Mouse (Mus musculus): ENCODE measurements around the gene Map4k4. TPM values are rescaled to one million over a fixed set of nuclear protein-coding genes. Genes with fewer than 3 reads are reported as not detected.

The Map4k4 gene
- polyA plus RNA-seq, 1 experiment from 2014 or later, result 56.6 TPM

DNA sequence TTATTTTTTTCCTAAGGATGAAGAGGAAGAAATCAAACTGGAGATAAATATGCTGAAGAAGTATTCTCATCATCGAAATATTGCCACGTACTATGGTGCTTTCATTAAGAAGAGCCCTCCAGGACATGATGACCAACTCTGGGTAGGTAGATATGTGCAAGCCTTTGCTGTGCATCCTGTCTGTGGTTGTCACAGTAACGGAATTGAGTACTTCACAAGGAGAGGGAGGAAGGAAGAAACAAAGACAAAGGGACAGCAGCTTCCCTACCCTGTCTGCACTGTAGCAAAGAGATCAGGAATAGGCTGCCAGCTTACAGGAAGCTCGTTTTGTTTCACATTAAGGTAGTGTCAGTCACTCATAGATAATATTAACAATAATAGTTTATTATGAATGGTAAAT, 73.2 kb downstream of the Map4k4 start:
- Histone ChIP-seq H3K27ac (ENCODE audit: low read depth, low read length) (no peak overlapping the region), H3K9me3 (ENCODE audit: control insufficient read depth, low read length) (no peaks in the 10 kb centered on the region), H3K9ac (replicated peaks; ENCODE audit: low read depth, low read length) (no peak overlapping the region), H3K36me3 (ENCODE audit: control insufficient read depth, insufficient read depth, low read length) (peaks cover 21% of the 10 kb centered on the region), H3K4me1 (ENCODE audit: control insufficient read depth, insufficient read depth, low read length) (peaks cover 13% of the 10 kb centered on the region), H3K4me3 (ENCODE audit: low read depth, low read length) (no peak overlapping the region), H3K27me3 (ENCODE audit: control insufficient read depth, insufficient read depth, low read length) (no peaks in the 10 kb centered on the region), H3K4me2 (ENCODE audit: low read depth, low read length) (no peak overlapping the region)
- 86% methylated on average over 4 of the region's 4 CpGs for WGBS
- ATAC-seq (ENCODE audit: low read depth), result no peak

DNA sequence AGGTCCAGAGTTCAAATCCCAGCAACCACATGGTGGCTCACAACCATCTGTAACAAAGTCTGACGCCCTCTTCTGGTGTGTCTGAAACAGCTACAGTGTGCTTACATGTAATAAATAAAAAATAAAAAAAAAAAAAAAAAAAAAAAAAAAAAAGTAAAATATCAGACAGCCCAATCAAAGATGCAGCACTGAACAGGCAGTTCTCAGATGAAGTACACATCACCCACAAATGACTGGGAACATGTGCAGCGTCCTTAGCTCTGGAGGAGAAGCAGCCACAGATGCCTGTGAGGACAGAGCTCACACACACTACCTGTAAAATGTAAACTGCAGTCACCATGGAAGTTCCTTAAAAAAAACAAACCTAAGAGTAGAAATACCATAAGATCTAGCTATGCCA, 74.3 kb downstream of the Map4k4 start:
- ATAC-seq (ENCODE audit: low read depth), result no peak
- Histone ChIP-seq H3K9ac (replicated peaks; ENCODE audit: low read depth, low read length) (no peak overlapping the region), H3K36me3 (ENCODE audit: control insufficient read depth, insufficient read depth, low read length) (peaks cover 21% of the 10 kb centered on the region), H3K9me3 (ENCODE audit: control insufficient read depth, low read length) (no peaks in the 10 kb centered on the region), H3K4me2 (ENCODE audit: low read depth, low read length) (no peak overlapping the region), H3K27me3 (ENCODE audit: control insufficient read depth, insufficient read depth, low read length) (no peaks in the 10 kb centered on the region), H3K4me3 (ENCODE audit: low read depth, low read length) (no peak overlapping the region), H3K4me1 (ENCODE audit: control insufficient read depth, insufficient read depth, low read length) (peaks cover 8% of the 10 kb centered on the region; the same call in 1 of the 2 replicates), H3K27ac (ENCODE audit: low read depth, low read length) (no peak overlapping the region)
- 93% methylated on average over 2 of the region's 2 CpGs for WGBS

DNA sequence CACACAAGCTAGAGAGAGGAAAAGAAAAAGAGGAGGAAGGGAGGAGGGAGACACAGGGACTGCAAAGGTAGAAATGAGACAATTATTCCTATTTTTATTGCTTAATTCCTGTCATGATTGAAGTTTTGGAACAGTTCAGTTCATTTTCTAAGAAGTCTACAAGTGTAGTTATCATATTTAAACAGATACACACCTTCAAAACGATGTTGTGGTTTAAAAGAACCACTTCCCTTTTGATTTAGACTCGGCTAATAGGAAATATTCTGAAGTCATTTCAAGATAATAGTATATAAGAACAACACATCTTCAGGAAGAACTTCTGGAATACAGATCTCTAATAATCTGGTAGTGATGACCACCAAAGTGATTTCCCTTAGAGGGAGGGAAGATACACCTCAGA, 75.4 kb downstream of the Map4k4 start:
- H3K4me1 ChIP-seq (ENCODE audit: control insufficient read depth, insufficient read depth, low read length), result peaks cover 3% of the 10 kb centered on the region; the same call in 1 of the 2 replicates
- H3K9ac ChIP-seq (replicated peaks; ENCODE audit: low read depth, low read length), result no peak overlapping the region
- H3K4me2 ChIP-seq (ENCODE audit: low read depth, low read length), result no peak overlapping the region
- no peaks in the 10 kb centered on the region for H3K27me3 ChIP-seq (ENCODE audit: control insufficient read depth, insufficient read depth, low read length)
- WGBS, result 94% methylated on average over 2 of the region's 2 CpGs
- H3K4me3 ChIP-seq (ENCODE audit: low read depth, low read length), result no peak overlapping the region
- H3K36me3 ChIP-seq (ENCODE audit: control insufficient read depth, insufficient read depth, low read length), result peaks cover 26% of the 10 kb centered on the region
- no peak for ATAC-seq (ENCODE audit: low read depth)
- H3K27ac ChIP-seq (ENCODE audit: low read depth, low read length), result no peak overlapping the region
- H3K9me3 ChIP-seq (ENCODE audit: control insufficient read depth, low read length), result no peaks in the 10 kb centered on the region

DNA sequence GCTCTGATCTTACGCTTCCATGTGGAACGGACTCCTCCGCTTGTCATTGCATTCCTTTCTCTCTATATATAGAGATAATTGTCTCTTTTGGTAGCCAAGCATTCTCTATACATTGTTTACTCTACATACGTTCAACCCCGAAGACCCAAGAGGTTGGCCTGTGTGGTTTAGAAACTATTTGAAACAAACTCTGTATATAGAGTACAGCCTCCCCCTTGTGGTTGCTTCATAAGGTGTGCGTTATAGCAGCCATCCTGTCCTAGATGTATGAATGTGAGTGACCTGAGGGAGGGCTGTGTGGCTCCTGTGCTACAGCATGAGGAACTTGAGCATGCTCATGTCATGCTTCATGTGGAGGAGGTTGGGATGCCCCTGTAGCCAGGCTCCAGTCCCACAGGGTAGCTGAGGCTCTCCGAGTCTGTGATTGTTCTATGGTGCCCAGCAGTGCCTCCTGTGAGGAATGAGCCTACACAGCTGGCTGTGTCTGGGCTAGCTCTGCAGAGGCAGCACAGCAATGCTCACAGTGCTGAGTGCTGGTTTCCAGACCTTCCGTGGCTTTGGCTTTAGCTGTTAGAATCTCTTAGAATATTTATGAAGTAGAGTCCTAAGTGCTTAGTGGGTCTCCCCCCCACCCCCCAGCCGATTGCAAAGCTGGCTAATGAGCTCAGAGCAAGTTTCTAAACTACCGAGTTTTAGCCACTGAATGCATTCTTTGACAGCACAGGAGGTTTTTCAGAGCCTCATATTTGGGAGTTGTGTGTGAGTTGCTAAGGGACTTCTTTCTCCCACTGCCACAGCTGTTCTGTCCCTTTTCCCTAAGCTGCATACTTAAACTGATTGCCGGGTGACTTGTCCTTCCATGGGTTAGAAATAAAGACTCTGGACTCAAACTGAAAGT, 76.4 kb downstream of the Map4k4 start:
- no peak overlapping the region for H3K4me2 ChIP-seq (ENCODE audit: low read depth, low read length)
- H3K4me1 ChIP-seq (ENCODE audit: control insufficient read depth, insufficient read depth, low read length), result peaks cover 3% of the 10 kb centered on the region; the same call in 1 of the 2 replicates
- H3K9me3 ChIP-seq (ENCODE audit: control insufficient read depth, low read length), result no peaks in the 10 kb centered on the region
- H3K36me3 ChIP-seq (ENCODE audit: control insufficient read depth, insufficient read depth, low read length), result peaks cover 35% of the 10 kb centered on the region
- no peaks in the 10 kb centered on the region for H3K27me3 ChIP-seq (ENCODE audit: control insufficient read depth, insufficient read depth, low read length)
- no peak overlapping the region for H3K9ac ChIP-seq (replicated peaks; ENCODE audit: low read depth, low read length)
- 69% methylated on average over 11 of the region's 11 CpGs for WGBS
- peak overlapping the region; percentile 52; the same call in 1 of the 2 replicates for H3K27ac ChIP-seq (ENCODE audit: low read depth, low read length)
- no peak overlapping the region for H3K4me3 ChIP-seq (ENCODE audit: low read depth, low read length)
- ATAC-seq (ENCODE audit: low read depth), result peak; percentile 54

DNA sequence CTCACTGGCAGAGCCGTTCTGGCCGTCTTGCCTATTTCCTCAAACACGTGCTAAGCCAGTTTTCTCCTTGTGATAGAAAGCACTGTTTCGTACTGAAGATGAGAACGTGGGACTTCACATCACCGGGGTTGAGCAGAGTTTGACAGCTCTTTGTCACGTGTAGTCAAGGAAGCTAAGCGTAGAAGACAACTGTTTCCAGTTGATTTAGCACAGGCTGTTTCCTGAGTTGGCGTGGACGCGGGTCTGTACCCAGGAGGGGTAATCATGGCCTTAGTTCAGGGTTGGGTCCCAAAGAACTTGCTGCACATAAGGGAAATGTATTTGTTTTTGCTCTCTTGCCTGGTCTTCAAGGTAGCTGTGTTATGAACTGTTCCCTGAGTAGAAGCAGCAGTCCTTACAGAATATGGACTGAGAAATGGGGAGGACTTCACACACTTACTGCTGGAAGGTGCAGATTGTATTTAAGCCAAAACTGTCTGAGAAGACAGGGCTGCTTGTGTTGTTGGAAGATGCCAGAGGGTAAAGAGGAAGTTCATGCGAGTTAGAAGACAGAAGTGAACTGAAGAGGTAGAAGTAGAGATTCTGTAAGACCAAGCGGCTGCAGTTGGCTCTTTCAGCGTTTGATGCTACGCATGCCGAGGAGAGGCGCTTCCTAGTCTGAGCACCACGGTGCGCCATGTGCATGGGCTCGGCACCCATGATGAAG, 78.2 kb downstream of the Map4k4 start:
- no peaks in the 10 kb centered on the region for H3K9me3 ChIP-seq (ENCODE audit: control insufficient read depth, low read length)
- 81% methylated on average over 20 of the region's 20 CpGs for WGBS
- H3K4me2 ChIP-seq (ENCODE audit: low read depth, low read length), result no peak overlapping the region
- ATAC-seq (ENCODE audit: low read depth), result no peak
- no peak overlapping the region; the same call in 1 of the 2 replicates for H3K27ac ChIP-seq (ENCODE audit: low read depth, low read length)
- H3K27me3 ChIP-seq (ENCODE audit: control insufficient read depth, insufficient read depth, low read length), result no peaks in the 10 kb centered on the region
- H3K9ac ChIP-seq (replicated peaks; ENCODE audit: low read depth, low read length), result no peak overlapping the region
- H3K4me1 ChIP-seq (ENCODE audit: control insufficient read depth, insufficient read depth, low read length), result peaks cover 3% of the 10 kb centered on the region; the same call in 1 of the 2 replicates
- peaks cover 41% of the 10 kb centered on the region for H3K36me3 ChIP-seq (ENCODE audit: control insufficient read depth, insufficient read depth, low read length)
- H3K4me3 ChIP-seq (ENCODE audit: low read depth, low read length), result no peak overlapping the region

DNA sequence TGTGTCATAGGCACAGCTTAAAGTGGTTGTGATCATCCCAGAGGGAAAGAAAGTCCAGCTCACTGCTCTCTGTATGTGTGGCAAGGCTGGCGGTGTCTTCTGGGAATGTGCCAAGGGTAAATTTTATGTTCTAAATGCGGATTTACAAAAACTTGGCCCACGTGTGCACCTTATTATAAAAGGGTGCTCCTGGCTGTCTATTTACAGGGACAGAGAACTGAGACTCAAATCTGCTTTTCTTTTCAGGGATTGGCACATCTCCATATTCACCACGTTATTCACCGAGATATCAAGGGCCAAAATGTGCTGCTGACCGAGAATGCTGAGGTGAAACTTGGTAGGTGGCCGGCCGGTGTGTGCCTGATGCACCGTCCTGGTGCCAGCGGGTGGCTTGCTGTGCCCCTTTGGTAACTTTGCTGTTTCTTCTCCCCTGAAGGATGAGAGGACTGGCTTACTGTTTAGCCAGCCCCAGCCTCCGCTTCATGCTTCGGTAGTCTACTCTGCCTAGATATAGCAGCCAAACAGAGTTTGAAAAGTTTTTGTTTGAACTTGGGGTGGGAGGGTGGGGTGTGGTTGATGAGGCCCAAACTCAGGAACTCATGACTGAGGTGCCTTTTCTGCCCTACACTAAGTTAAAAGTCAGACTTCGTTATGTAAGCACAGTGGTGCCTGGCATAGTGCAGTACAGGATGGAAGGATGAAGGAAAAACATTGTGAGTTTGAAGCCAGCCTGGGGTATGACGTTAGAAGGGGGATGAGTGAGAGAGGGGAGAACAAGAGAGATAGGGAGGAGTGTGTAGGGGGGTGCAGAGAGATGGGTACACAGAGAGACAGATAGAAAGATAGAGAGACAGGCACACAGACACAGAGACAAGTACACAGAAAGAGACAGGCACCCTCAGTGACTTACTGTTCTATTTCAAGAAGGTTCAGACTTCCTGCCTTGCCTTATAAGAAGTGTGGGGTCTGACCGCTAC, 79.9 kb downstream of the Map4k4 start:
- Histone ChIP-seq H3K36me3 (ENCODE audit: control insufficient read depth, insufficient read depth, low read length) (peaks cover 43% of the 10 kb centered on the region), H3K4me2 (ENCODE audit: low read depth, low read length) (no peak overlapping the region), H3K27ac (ENCODE audit: low read depth, low read length) (peak overlapping the region; percentile 60; the same call in 1 of the 2 replicates)

DNA sequence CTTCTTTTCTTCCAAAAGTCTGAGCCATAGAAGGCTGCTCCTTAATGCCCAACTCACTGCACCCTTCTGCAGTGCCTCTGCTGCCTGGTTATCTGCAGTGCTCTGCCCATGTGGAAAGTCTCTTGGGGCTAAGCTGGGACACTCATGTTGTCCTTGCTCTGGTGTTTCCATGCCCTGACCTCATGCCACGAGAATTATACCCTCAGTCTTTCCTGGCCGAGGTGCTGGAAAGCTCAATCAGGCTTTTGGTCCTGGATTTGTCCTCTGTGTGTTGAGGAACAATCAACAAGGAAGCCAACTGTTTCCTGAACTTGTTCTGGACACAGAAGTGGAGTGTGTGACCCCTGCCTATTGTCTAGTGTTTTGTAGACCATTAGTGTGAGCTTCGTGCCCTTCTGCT, 81.3 kb downstream of the Map4k4 start:
- no peak for ATAC-seq (ENCODE audit: low read depth)
- no peak overlapping the region for H3K4me2 ChIP-seq (ENCODE audit: low read depth, low read length)
- 86% methylated on average over 3 of the region's 3 CpGs for WGBS
- H3K9ac ChIP-seq (replicated peaks; ENCODE audit: low read depth, low read length), result no peak overlapping the region
- peaks cover 39% of the 10 kb centered on the region for H3K36me3 ChIP-seq (ENCODE audit: control insufficient read depth, insufficient read depth, low read length)
- H3K4me1 ChIP-seq (ENCODE audit: control insufficient read depth, insufficient read depth, low read length), result no peaks in the 10 kb centered on the region
- H3K4me3 ChIP-seq (ENCODE audit: low read depth, low read length), result no peak overlapping the region
- H3K9me3 ChIP-seq (ENCODE audit: control insufficient read depth, low read length), result no peaks in the 10 kb centered on the region
- H3K27ac ChIP-seq (ENCODE audit: low read depth, low read length), result no peak overlapping the region
- H3K27me3 ChIP-seq (ENCODE audit: control insufficient read depth, insufficient read depth, low read length), result no peaks in the 10 kb centered on the region

More for the DNA sequence above, 79.9 kb downstream of the Map4k4 start:
- H3K9me3 ChIP-seq (ENCODE audit: control insufficient read depth, low read length), result no peaks in the 10 kb centered on the region
- H3K27me3 ChIP-seq (ENCODE audit: control insufficient read depth, insufficient read depth, low read length), result no peaks in the 10 kb centered on the region
- H3K4me3 ChIP-seq (ENCODE audit: low read depth, low read length), result no peak overlapping the region
- WGBS, result 84% methylated on average over 15 of the region's 15 CpGs
- H3K9ac ChIP-seq (replicated peaks; ENCODE audit: low read depth, low read length), result no peak overlapping the region
- no peak for ATAC-seq (ENCODE audit: low read depth)
- peaks cover 3% of the 10 kb centered on the region; the same call in 1 of the 2 replicates for H3K4me1 ChIP-seq (ENCODE audit: control insufficient read depth, insufficient read depth, low read length)

DNA sequence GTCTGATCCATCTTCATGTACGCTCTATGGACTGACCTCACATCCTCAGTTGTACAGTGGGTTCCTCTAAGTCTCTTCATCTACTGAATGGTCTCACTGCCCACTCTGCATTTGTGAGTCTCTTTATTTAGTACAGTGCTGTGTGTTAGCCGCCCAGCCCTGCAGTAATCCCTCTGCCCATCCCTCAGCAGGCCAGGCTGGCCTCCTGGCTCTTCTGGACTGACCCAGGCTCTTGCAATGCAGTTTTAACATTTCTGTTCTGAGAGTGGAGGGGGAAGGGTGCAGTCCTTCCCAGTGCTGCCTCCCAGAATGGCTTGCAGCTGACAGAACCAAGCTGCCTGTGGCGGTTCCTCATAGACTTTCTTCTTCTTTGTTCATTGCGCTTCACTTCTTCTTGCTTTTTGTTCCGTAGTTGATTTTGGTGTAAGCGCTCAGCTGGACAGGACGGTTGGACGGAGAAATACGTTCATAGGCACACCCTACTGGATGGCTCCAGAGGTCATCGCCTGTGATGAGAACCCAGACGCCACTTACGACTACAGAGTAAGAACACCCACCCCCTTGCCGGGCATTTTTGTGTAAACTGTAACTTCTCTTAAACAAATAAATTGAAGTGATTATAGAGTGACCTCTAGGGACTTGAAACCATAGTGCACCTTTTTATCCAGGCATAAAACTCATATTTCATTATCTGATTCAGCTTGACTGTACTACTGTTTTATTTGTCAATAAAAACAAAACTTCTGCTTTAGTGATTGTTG, 82.2 kb downstream of the Map4k4 start:
- WGBS, result 70% methylated on average over 13 of the region's 13 CpGs
- Histone ChIP-seq H3K4me3 (ENCODE audit: low read depth, low read length) (no peak overlapping the region), H3K27ac (ENCODE audit: low read depth, low read length) (no peak overlapping the region), H3K36me3 (ENCODE audit: control insufficient read depth, insufficient read depth, low read length) (peaks cover 41% of the 10 kb centered on the region), H3K27me3 (ENCODE audit: control insufficient read depth, insufficient read depth, low read length) (no peaks in the 10 kb centered on the region), H3K4me1 (ENCODE audit: control insufficient read depth, insufficient read depth, low read length) (no peaks in the 10 kb centered on the region), H3K9me3 (ENCODE audit: control insufficient read depth, low read length) (no peaks in the 10 kb centered on the region), H3K4me2 (ENCODE audit: low read depth, low read length) (no peak overlapping the region), H3K9ac (replicated peaks; ENCODE audit: low read depth, low read length) (no peak overlapping the region)
- peak; percentile 18; the same call in 1 of the 2 replicates for ATAC-seq (ENCODE audit: low read depth)

Measured in neural tube, embryonic 14.5 days (tissue).